Mouse (Mus musculus) lung, postnatal 14 days (tissue): Measurements from ENCODE around the gene Gm21936.
"Not testable (repeated sequence)": the region's sequence is repeated elsewhere in the genome, so short reads cannot be mapped to it uniquely, and the experiment has no call there.

ENCODE experiments used
- DNase-seq: peaks from one replicate; pipeline ENCODE4 v3.0.0; 2021

Gene Gm21936

DNA sequence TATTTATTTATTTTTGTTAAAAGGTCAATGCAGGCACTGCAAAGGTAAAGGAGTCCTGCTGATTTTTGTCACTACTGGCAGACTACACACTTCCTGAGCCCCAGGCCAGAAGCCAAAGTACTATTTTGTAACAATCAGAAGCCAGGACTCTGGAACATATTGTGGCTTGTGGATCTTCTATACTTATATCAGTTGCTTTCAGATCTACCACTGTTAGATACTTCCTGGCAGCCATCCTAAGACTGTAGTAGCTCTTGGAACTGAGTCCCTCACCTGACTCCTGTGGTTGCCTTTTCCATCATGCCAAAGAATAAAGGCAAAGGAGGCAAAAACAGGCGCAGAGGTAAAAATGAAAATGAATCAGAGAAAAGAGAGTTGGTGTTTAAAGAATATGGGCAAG, at the start of gene Gm21936:
Gm21936 (plus strand) TSS at position 301 of the 400 bp plus-strand sequence.
- not testable (repeated sequence) for DNase-seq

GRCm38 (mm10) chr12:87775655-87776054, 19.7 kb upstream of the Gm21936 start, which contains the start of gene Gm21319:
Gene Gm21319, minus strand, starts transcription at chr12:87775755.
- not testable (repeated sequence) for DNase-seq

GRCm38 (mm10) chr12:87797971-87798370, 2.7 kb downstream of the Gm21936 start:
- not testable (repeated sequence) for DNase-seq

- DNase-seq = not testable (repeated sequence)
These were observed 21.0 kb downstream of the Gm21936 start, which contains the start of gene BB287469 for GRCm38 (mm10) chr12:87816277-87816676. Gene BB287469, plus strand, starts transcription at chr12:87816577.

- not testable (repeated sequence) for DNase-seq
These were observed 46.9 kb downstream of the Gm21936 start, which contains the start of gene Gm2001 for GRCm38 (mm10) chr12:87842239-87842638. Gene Gm2001, minus strand, starts transcription at chr12:87842339.
